Mouse (Mus musculus) C2C12 (cell line): ENCODE measurements around the gene 1700020N15Rik. TPM values are rescaled to one million over a fixed set of nuclear protein-coding genes. Genes with fewer than 3 reads are reported as not detected.
"Not testable (repeated sequence)": the region's sequence is repeated elsewhere in the genome, so short reads cannot be mapped to it uniquely, and the experiment has no call there.

Experiments
- H3K27me3 ChIP-seq: one replicate; pipeline ENCODE4 v1.6.1; 2011; ENCODE audit not compliant: control insufficient read depth, insufficient read depth, insufficient read length
- H3K36me3 ChIP-seq: one replicate; pipeline ENCODE4 v1.6.1; 2011; ENCODE audit not compliant: control insufficient read depth, insufficient read depth
- H3K4me3 ChIP-seq: one replicate; pipeline ENCODE4 v1.5.1; 2011; ENCODE audit warnings: mild to moderate bottlenecking, control low read depth; ENCODE audit not compliant: poor library complexity, insufficient read depth, severe bottlenecking
- H3K79me2 ChIP-seq: one replicate; pipeline ENCODE4 v1.6.1; 2011; ENCODE audit not compliant: control insufficient read depth, insufficient read depth
- H3K79me3 ChIP-seq: one replicate; pipeline ENCODE4 v1.6.1; 2011; ENCODE audit warnings: low read depth, control low read depth
- H3ac ChIP-seq: one replicate; pipeline ENCODE3; 2011; ENCODE audit warnings: low read depth; ENCODE audit not compliant: control insufficient read depth, insufficient read length
- CEBPB ChIP-seq: IDR thresholded peaks from one replicate; pipeline ENCODE4 v1.6.1; 2011; ENCODE audit warnings: low read depth, mild to moderate bottlenecking, control low read depth, moderate library complexity
- CTCF ChIP-seq: IDR thresholded peaks from one replicate; pipeline ENCODE4 v1.5.1; 2011; ENCODE audit not compliant: control insufficient read depth, insufficient read depth, insufficient read length
- MYOD1 ChIP-seq: IDR thresholded peaks from one replicate; pipeline ENCODE4 v1.6.1; 2011; ENCODE audit warnings: low read depth; ENCODE audit not compliant: control insufficient read depth, insufficient read length
- long read RNA-seq, 2 experiments: library from polyadenylated mRNA; unstranded; transcript quantifications; one replicate each; pipeline ENCODE4 v2.0.0; 2019 to 2020
- polyA plus RNA-seq: library from polyadenylated mRNA; unstranded; fragments of >200 nt; fragmentation: generic; extraction: Trizol; gene quantifications from one replicate; pipeline ENCODE4 v1.2.1, GENCODE M21; 2012; ENCODE audit warnings: missing spikeins

1700020N15Rik gene
- not detected for polyA plus RNA-seq
- long read RNA-seq, experiment 1, result 0 reads
- long read RNA-seq, experiment 2, result 0 reads

GRCm38 (mm10) chrX:69945000-69945399 lies at the start of gene 1700020N15Rik:
1700020N15Rik (plus strand) TSS chrX:69945300.
- H3K4me3 ChIP-seq, H3K36me3 ChIP-seq, H3K79me3 ChIP-seq, H3ac ChIP-seq, H3K27me3 ChIP-seq, H3K79me2 ChIP-seq: not testable (repeated sequence)

GRCm38 (mm10) chrX:69976790-69977579 lies 31.9 kb downstream of the 1700020N15Rik start:
- no peaks in the 10 kb centered on the region for H3K79me2 ChIP-seq

More at GRCm38 (mm10) chrX:69976790-69977579, 31.9 kb downstream of the 1700020N15Rik start:
- TF ChIP-seq MYOD1 (no peak), CTCF (no peak), CEBPB (no peak)
- Histone ChIP-seq H3K27me3 (no peaks in the 10 kb centered on the region), H3ac (no peak overlapping the region), H3K36me3 (no peaks in the 10 kb centered on the region), H3K79me3 (no peaks in the 10 kb centered on the region), H3K4me3 (no peak overlapping the region)
